Mouse (Mus musculus) embryonic facial prominence, embryonic 10.5 days (tissue): ENCODE data around the gene Fn1. TPM values are rescaled to one million over a fixed set of nuclear protein-coding genes. Genes with fewer than 3 reads are reported as not detected.

Source experiments
- DNase-seq: peaks from one replicate; pipeline ENCODE4 v3.0.0-alpha.2; 2017; ENCODE audit warnings: low spot score
- H3K27ac ChIP-seq: fragments of 300-500 bp; sonication (generic); replicated peaks from 2 replicates; pipeline ENCODE4 v1.5.1; 2016; ENCODE audit warnings: mild to moderate bottlenecking
- H3K27me3 ChIP-seq: fragments of 300-500 bp; sonication (generic); replicated peaks from 2 replicates; pipeline ENCODE4 v1.6.1; 2016; ENCODE audit warnings: low read depth, mild to moderate bottlenecking; ENCODE audit not compliant: poor library complexity, severe bottlenecking
- H3K36me3 ChIP-seq: fragments of 300-500 bp; sonication (generic); replicated peaks from 2 replicates; pipeline ENCODE4 v1.6.1; 2016; ENCODE audit warnings: mild to moderate bottlenecking, moderate library complexity
- H3K4me1 ChIP-seq: fragments of 300-500 bp; sonication (generic); 2 replicates; pipeline ENCODE4 v1.6.1; 2016
- H3K4me3 ChIP-seq: fragments of 300-500 bp; sonication (generic); 2 replicates; pipeline ENCODE4 v1.5.1; 2016; ENCODE audit warnings: mild to moderate bottlenecking, moderate library complexity
- H3K9me3 ChIP-seq: fragments of 300-500 bp; sonication (generic); 2 replicates; pipeline ENCODE4 v1.6.1; 2016; ENCODE audit warnings: mild to moderate bottlenecking
- WGBS: fragments of 180-500 bp; shearing (Covaris S2); methylation state at CpG from one replicate; pipeline ENCODE4 v1.1.7; 2016; 5-methylcytosine and 5-hydroxymethylcytosine counted together
- polyA plus RNA-seq: library from polyadenylated mRNA; unstranded; fragments of >200 nt; fragmentation: Nextera tagmentation; extraction: Ambion mirVana; gene quantifications from 2 replicates; pipeline ENCODE4 v1.2.1, GENCODE M21; 2016

Fn1 gene
- polyA plus RNA-seq, 1 experiment from 2014 or later = 130 TPM

DNA sequence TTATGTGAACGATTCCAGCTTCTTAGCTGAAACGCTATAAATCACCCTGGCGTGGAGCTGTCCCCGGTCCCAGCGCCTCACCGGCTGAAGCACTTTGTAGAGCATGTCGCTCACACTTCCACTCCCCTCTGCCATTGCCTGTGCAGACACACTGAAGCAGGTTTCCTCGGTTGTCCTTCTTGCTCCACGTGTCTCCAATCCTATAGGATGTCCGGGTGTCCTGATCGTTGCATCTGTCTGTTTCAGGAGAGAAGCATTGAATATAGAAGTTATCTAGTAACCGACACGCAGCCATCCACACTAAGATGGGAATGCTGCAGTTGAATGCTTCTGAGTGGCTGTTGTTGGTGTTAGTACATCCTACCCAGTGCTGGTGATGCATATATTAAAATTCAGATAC, 7.5 kb downstream of the Fn1 start:
- H3K27me3 ChIP-seq = no peaks in the 10 kb centered on the region
- H3K9me3 ChIP-seq = no peaks in the 10 kb centered on the region
- no peak overlapping the region for H3K27ac ChIP-seq
- peaks cover 100% of the 10 kb centered on the region for H3K36me3 ChIP-seq
- DNase-seq = no peak
- H3K4me1 ChIP-seq = peaks cover 4% of the 10 kb centered on the region
- WGBS = 95% methylated on average over 13 of the region's 13 CpGs
- H3K4me3 ChIP-seq = no peak overlapping the region

DNA sequence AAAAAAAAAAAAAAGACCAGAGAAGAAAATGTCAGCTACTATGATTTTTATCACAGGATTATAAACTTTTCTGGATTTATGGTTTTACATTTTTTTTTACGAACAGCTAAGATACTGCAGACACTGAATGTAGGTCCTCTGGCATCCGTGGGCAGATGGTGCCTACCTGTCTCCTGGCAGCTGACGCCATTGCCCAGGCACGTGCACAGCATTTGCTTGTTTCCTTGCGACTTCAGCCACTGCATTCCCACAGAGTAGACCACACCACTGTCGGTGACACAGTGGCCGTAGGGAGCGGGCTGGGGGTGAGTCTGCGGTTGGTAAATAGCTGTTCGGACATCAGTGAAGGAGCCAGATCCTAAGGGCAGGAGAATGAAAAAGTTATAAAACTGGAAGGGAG, 10.2 kb downstream of the Fn1 start:
- Histone ChIP-seq H3K4me1 (no peaks in the 10 kb centered on the region), H3K27me3 (no peaks in the 10 kb centered on the region), H3K36me3 (peaks cover 100% of the 10 kb centered on the region), H3K27ac (no peak overlapping the region), H3K4me3 (no peak overlapping the region), H3K9me3 (no peaks in the 10 kb centered on the region)
- DNase-seq = no peak
- WGBS = 95% methylated on average over 10 of the region's 10 CpGs

DNA sequence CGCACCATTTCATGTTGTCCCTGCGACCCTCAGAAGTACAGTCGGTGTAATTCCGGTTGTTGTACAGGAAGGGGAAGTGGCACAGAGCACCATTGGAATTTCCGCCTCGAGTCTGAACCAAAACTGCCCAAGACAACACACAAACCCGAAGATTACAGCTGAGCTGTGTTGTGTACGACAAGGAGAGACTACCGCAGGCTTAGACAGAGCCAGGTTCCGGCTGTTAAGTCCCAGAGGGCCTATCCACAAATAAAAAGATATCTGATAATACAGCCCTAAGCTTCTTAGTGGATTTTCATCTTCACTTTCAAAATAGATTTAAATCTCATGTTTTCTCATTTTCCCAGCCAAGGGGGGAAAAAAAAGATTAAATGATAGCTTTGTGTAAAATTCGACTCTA, 11.8 kb downstream of the Fn1 start:
- Histone ChIP-seq H3K36me3 (peaks cover 100% of the 10 kb centered on the region), H3K4me1 (no peaks in the 10 kb centered on the region), H3K9me3 (no peaks in the 10 kb centered on the region), H3K4me3 (no peak overlapping the region), H3K27ac (no peak overlapping the region), H3K27me3 (no peaks in the 10 kb centered on the region)
- DNase-seq = no peak
- WGBS = 96% methylated on average over 11 of the region's 11 CpGs

DNA sequence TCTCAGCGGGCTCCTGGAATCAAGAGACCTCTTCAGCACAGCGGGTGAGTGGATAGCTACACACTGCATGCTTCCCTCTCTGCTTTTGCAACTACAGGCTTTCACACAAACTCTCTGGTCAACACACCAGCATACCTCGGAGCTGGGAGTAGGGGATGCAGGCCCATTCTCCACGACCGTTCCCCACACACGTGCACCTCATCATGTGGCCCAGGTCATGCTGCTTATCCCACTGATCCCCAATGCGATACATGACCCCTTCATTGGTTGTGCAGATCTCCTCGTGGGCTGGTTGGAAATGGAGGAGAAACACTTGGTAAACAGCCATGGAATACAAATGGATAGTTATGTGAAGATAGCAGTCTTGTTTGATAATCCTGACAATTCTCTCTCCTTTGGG, 12.8 kb downstream of the Fn1 start:
- H3K36me3 ChIP-seq = peaks cover 100% of the 10 kb centered on the region
- H3K4me1 ChIP-seq = no peaks in the 10 kb centered on the region
- no peak overlapping the region for H3K27ac ChIP-seq
- no peak for DNase-seq
- H3K9me3 ChIP-seq = no peaks in the 10 kb centered on the region
- no peaks in the 10 kb centered on the region for H3K27me3 ChIP-seq
- WGBS = 93% methylated on average over 8 of the region's 8 CpGs
- H3K4me3 ChIP-seq = no peak overlapping the region

DNA sequence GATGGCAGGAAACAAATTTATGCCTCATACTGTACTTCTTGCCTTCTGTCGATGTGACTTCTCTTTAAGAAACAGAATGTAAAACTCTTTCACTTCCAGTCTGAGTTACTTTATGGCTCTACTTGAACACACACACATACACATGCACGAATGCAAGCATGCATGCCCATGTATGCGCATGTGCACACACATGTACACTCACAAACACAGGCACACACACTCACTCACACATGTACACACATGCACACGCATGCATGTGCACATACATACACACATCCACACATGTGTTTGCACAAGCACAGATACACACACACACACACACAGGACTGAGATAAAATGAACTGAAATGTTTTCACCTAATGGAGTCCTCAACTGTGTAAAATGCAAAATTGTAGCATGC, 16.3 kb downstream of the Fn1 start:
- no peaks in the 10 kb centered on the region for H3K27me3 ChIP-seq
- no peak overlapping the region for H3K4me3 ChIP-seq
- H3K27ac ChIP-seq = no peak overlapping the region
- WGBS = 95% methylated on average over 4 of the region's 4 CpGs
- no peaks in the 10 kb centered on the region for H3K4me1 ChIP-seq
- no peak for DNase-seq
- peaks cover 96% of the 10 kb centered on the region for H3K36me3 ChIP-seq
- H3K9me3 ChIP-seq = no peaks in the 10 kb centered on the region

DNA sequence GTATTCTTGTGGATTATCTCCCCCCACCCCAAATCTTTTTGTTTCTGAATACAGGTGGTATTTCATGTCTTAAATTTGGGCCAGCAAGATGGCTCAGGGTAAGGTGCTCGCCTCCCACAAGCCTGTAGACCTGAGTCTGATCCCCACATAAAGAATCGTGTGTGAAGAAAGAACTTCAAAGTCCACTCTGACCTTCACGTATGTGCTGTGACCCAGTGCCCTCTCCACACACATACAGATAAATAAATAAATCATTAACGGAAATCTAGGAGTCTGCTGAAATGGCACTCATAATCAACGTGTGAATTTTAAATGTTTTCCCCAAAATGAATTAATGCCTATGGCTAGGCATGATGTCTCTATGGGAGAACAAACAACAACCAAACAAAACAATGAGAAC, 16.9 kb downstream of the Fn1 start:
- DNase-seq = no peak
- 88% methylated on average over 5 of the region's 5 CpGs for WGBS
- H3K36me3 ChIP-seq = peaks cover 96% of the 10 kb centered on the region

DNA sequence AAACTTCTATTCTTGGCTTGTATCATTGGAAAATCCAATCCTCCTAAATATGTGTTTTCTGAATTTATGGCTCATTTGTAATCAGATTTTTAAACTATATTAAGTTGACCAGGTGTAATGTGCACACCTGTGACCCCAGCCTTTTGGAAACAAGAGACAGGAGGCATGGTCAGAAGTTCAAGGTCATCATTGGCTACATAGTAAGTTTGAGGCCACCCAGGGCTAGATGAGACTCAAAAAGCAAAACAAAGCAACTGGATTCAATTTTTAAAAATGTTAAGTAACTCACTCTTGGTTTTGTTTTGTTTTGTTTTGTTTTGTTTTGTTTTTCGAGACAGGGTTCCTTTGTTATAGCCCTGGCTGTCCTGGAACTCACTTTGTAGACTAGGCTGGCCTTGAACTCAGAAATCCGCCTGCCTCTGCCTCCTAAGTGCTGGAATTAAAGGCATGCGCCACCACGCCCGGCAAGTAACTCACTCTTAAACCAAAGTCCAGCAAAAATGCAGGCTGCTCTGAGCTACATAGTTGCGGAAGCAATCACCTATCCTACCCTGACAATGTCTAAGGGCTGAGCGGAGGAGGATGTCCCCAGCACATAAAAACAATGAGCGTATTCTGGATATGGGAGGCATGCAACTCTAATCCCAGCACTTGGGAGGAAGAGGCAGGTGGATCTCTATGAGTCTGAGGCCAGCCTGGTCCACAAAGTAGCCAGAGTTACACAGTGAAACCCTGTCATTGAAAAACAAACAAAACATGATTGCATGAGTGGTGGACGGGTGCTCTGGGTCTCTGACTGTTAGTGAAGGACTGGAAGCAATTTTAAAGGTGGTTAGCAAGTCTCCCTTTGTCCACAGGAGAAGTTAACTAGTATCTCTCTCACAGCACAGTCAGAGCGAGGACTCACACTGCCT, 17.6 kb downstream of the Fn1 start:
- H3K4me3 ChIP-seq = no peak overlapping the region

More for the DNA sequence above, 16.9 kb downstream of the Fn1 start:
- no peak overlapping the region for H3K27ac ChIP-seq
- H3K4me3 ChIP-seq = no peak overlapping the region
- no peaks in the 10 kb centered on the region for H3K4me1 ChIP-seq
- no peaks in the 10 kb centered on the region for H3K27me3 ChIP-seq
- no peaks in the 10 kb centered on the region for H3K9me3 ChIP-seq

DNA sequence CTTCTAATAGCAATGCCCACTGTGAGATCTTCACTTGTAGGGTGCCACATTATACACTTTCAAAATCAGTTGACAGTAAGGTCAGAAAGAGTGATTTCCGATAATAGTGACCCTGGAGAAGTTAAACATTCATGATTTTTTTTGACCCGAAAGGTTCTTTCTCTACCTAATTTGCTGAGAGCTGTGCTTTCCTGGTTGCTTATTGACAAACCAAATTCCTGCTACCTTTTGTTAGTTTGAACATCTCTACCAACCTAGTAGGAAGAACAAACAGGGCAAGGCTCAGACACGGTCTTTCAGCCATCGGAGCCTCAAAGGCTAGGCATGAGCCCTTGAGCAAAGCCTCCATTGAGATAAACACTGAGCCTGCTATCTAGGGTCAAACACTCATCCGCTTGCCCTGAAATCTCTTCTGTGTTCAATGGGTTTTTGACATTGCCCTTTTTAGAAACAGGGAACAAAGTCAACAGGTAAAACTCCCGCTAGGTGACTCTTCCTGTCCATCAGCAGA, 18.5 kb downstream of the Fn1 start:
- 93% methylated on average over 6 of the region's 6 CpGs for WGBS

More for the DNA sequence above, 17.6 kb downstream of the Fn1 start:
- H3K4me1 ChIP-seq = no peaks in the 10 kb centered on the region
- H3K9me3 ChIP-seq = no peaks in the 10 kb centered on the region
- no peaks in the 10 kb centered on the region for H3K27me3 ChIP-seq
- 93% methylated on average over 10 of the region's 10 CpGs for WGBS
- no peak overlapping the region for H3K27ac ChIP-seq
- no peak for DNase-seq
- peaks cover 96% of the 10 kb centered on the region for H3K36me3 ChIP-seq

DNA sequence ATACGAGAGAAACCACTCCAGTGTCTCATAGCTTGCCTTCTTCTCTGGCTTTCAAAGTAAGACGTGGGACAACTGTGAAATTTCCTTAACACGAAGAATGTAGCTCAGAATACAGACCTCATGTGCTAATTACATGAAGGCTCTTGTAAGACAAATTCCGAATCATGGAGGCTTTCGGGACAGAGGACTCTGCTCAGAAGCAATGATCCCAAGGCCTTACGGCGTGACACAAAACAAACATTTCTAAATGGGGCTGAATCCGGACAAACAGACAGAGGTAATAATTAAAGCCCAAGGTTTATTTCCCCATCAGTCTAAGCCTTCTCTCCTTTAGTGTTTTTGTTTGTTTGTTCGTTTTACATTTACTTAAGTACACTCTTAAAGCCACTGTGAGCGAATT, 20.6 kb downstream of the Fn1 start:
- Histone ChIP-seq H3K4me3 (no peak overlapping the region), H3K27me3 (no peaks in the 10 kb centered on the region), H3K36me3 (peaks cover 96% of the 10 kb centered on the region), H3K9me3 (no peaks in the 10 kb centered on the region), H3K27ac (no peak overlapping the region), H3K4me1 (no peaks in the 10 kb centered on the region)
- DNase-seq = no peak
- WGBS = 87% methylated on average over 10 of the region's 10 CpGs

More for the DNA sequence above, 18.5 kb downstream of the Fn1 start:
- Histone ChIP-seq H3K36me3 (peaks cover 96% of the 10 kb centered on the region), H3K27ac (no peak overlapping the region), H3K9me3 (no peaks in the 10 kb centered on the region), H3K4me3 (no peak overlapping the region), H3K27me3 (no peaks in the 10 kb centered on the region), H3K4me1 (no peaks in the 10 kb centered on the region)
- no peak for DNase-seq

DNA sequence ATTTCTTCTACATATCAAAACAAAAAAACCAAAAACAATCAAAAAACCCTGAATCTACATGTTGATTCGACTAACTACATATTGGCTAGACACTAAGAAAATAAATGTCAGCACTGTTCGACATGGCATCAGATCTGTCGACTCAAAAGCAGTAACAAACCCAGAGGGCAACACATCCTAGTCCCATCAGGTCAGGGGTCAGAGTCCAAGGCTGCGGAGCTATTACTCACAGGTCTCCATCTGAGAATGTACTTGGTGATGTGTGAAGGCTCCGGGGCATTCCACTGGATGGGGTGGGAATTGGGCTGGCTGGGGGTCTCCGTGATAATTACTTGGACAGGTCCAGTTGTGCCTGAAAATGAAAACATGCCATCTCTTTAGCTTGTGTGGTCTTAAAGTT, 21.2 kb downstream of the Fn1 start:
- 82% methylated on average over 6 of the region's 6 CpGs for WGBS
- H3K36me3 ChIP-seq = peaks cover 96% of the 10 kb centered on the region
- no peak overlapping the region for H3K27ac ChIP-seq
- H3K27me3 ChIP-seq = no peaks in the 10 kb centered on the region
- DNase-seq = no peak
- no peaks in the 10 kb centered on the region for H3K4me1 ChIP-seq
- H3K4me3 ChIP-seq = no peak overlapping the region
- H3K9me3 ChIP-seq = no peaks in the 10 kb centered on the region

DNA sequence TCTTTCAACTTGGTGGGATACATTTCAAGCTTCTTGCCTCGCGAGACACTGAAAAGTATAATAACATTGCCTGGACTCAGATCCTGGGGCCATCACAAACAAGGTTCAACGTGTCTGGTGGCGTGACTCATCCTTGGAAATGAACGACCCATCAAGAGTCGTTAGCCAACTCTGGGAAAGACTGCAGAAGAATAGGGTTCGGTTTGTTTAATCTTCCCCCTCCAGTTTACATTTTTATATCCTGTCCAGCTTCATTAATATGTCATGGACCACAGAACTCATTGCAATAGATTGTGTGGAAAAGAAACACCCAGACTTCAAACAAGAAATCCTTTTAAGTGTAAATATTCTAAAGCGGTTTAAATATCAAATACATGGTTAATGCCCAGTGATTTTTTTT, 22.8 kb downstream of the Fn1 start:
- no peaks in the 10 kb centered on the region for H3K9me3 ChIP-seq
- H3K27me3 ChIP-seq = no peaks in the 10 kb centered on the region
- H3K27ac ChIP-seq = no peak overlapping the region
- H3K4me3 ChIP-seq = no peak overlapping the region
- H3K36me3 ChIP-seq = peaks cover 96% of the 10 kb centered on the region
- no peak for DNase-seq
- WGBS = 90% methylated on average over 8 of the region's 8 CpGs
- H3K4me1 ChIP-seq = no peaks in the 10 kb centered on the region

DNA sequence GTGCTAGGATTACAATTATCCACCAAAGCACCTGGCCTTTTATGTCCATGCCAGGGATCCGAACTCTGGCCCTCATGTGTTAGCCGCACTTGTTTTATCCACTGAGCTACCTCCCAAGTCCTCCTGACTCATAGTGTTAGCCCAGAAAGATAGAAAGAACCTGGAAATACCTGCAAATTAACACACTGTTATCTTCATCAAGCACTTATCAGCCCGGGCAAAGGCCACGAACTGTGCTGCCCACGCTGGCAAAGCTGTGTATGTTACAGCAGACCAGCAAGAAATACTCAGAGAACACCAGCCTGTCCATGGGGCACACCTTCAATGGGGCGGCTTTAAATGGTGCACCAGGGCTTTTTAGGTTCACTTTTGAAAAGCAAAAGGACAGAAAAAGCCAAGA, 29.4 kb downstream of the Fn1 start:
- no peak for DNase-seq
- Histone ChIP-seq H3K36me3 (peaks cover 100% of the 10 kb centered on the region), H3K9me3 (no peaks in the 10 kb centered on the region), H3K4me3 (no peak overlapping the region), H3K4me1 (peaks cover 4% of the 10 kb centered on the region; the same call in 1 of the 2 replicates), H3K27me3 (no peaks in the 10 kb centered on the region), H3K27ac (no peak overlapping the region)
- 94% methylated on average over 6 of the region's 6 CpGs for WGBS

DNA sequence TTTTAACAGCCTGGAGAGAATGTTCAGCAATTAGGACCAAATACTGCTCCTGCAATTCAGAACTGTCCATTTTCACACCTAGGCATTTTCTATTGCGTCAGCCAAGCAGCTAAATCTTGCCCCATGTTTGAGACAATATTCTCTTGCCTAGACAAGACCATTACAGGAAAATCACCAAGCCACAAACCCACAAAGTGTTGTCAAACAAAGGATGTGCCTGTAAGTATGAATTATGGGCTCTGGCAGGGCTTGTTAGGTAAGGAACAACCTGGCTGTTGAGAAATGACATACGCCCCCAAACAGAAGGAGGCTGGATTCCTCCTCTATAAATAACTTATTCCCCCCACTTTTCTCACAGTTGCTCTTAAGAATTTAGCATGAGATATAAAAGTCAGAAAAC, 31.5 kb downstream of the Fn1 start:
- WGBS = 98% methylated on average over 2 of the region's 2 CpGs
- H3K36me3 ChIP-seq = peaks cover 100% of the 10 kb centered on the region
- no peak for DNase-seq
- no peak overlapping the region for H3K4me3 ChIP-seq
- H3K27ac ChIP-seq = no peak overlapping the region
- no peaks in the 10 kb centered on the region for H3K9me3 ChIP-seq
- H3K4me1 ChIP-seq = peaks cover 4% of the 10 kb centered on the region; the same call in 1 of the 2 replicates
- H3K27me3 ChIP-seq = peaks cover 11% of the 10 kb centered on the region; the same call in 1 of the 2 replicates
